Mouse (Mus musculus) limb, embryonic 12.5 days (tissue): Measurements from ENCODE around the gene Usp7. TPM values are rescaled to one million over a fixed set of nuclear protein-coding genes. Genes with fewer than 3 reads are reported as not detected.
"Not testable (repeated sequence)": the region's sequence is repeated elsewhere in the genome, so short reads cannot be mapped to it uniquely, and the experiment has no call there.

Experiments used
- ATAC-seq: fragments of 200-750 bp; cut with Nextera tagmentation; 2 replicates; pipeline ENCODE4 v1.8.0; 2017; ENCODE audit warnings: low read depth, moderate TSS enrichment; ENCODE audit not compliant: insufficient number of reproducible peaks, insufficient read depth, low FRiP score, low TSS enrichment
- H3K27ac ChIP-seq: fragments of 300-500 bp; sonication (generic); 2 replicates; pipeline ENCODE4 v1.5.1; 2016; ENCODE audit warnings: mild to moderate bottlenecking, moderate library complexity
- H3K27me3 ChIP-seq: fragments of 300-500 bp; sonication (generic); 2 replicates; pipeline ENCODE4 v1.6.1; 2016; ENCODE audit warnings: mild to moderate bottlenecking, moderate library complexity
- H3K36me3 ChIP-seq: fragments of 300-500 bp; sonication (generic); 2 replicates; pipeline ENCODE4 v1.6.1; 2016; ENCODE audit warnings: mild to moderate bottlenecking, moderate library complexity
- H3K4me1 ChIP-seq: fragments of 300-500 bp; sonication (generic); replicated peaks from 2 replicates; pipeline ENCODE4 v1.6.1; 2016
- H3K4me2 ChIP-seq: fragments of 300-500 bp; sonication (generic); 2 replicates; pipeline ENCODE4 v1.6.1; 2016; ENCODE audit warnings: mild to moderate bottlenecking, moderate library complexity
- H3K4me3 ChIP-seq: fragments of 300-500 bp; sonication (generic); replicated peaks from 2 replicates; pipeline ENCODE4 v1.5.1; 2016; ENCODE audit warnings: mild to moderate bottlenecking
- H3K9ac ChIP-seq: fragments of 300-500 bp; sonication (generic); replicated peaks from 2 replicates; pipeline ENCODE4 v1.6.1; 2016; ENCODE audit warnings: mild to moderate bottlenecking, moderate library complexity
- H3K9me3 ChIP-seq: fragments of 300-500 bp; sonication (generic); 2 replicates; pipeline ENCODE4 v1.6.1; 2016; ENCODE audit warnings: mild to moderate bottlenecking, moderate library complexity
- WGBS: fragments of 180-500 bp; shearing (Covaris S2); methylation state at CpG from one replicate; pipeline ENCODE4 v1.1.7; 2016; 5-methylcytosine and 5-hydroxymethylcytosine counted together
- polyA plus RNA-seq: library from polyadenylated mRNA; unstranded; fragments of >200 nt; fragmentation: Nextera tagmentation; extraction: Ambion mirVana; gene quantifications from 2 replicates; pipeline ENCODE4 v1.2.1, GENCODE M21; 2016

The Usp7 gene
- polyA plus RNA-seq, 1 experiment from 2014 or later: 38.4 TPM

DNA sequence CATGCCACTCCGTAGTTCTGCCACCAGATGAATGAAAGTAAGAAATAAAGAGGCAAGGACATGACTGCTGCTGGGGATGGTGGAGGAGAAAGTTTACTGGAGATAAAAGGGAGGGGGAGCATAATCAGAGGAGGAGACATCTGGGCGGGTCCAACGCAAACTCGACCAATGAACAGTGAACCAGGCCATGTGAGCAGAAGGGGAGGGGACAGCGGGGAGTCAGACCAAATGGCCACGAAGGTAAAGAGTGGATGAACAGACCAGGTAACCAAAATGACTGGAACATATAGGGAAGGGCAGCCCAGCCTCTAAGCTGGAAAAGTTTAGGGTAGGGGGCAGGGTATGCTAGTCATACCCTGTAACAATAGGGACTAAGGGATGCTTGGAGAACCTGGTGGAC is 10.9 kb downstream of the Usp7 start:
- Histone ChIP-seq H3K27me3 (no peaks in the 10 kb centered on the region), H3K4me3 (no peak overlapping the region), H3K4me2 (no peak overlapping the region), H3K9ac (no peak overlapping the region), H3K9me3 (no peaks in the 10 kb centered on the region), H3K36me3 (no peaks in the 10 kb centered on the region), H3K4me1 (no peaks in the 10 kb centered on the region), H3K27ac (no peak overlapping the region)
- WGBS: 72% methylated on average over 6 of the region's 6 CpGs
- ATAC-seq: no peak

DNA sequence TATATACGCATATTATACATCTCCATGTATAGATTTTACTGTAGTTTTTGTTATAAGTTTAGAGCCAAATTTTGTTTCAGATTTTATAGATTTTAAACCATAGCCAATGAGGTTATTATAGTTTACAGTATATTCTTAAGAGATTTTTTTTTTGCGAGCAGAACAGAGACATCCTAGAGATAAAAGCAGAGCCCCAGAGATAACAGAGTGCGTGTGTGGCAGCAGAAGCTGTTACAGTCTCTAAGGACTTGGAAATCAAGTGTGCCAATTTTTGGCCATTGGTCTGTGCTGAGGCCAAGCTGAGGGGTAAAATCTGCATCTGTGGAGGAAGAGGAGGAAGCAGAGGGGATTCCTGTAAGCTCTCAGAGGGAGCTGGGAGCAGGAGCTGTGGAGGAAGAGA is 11.9 kb downstream of the Usp7 start:
- Histone ChIP-seq H3K9ac (no peak overlapping the region), H3K27ac (no peak overlapping the region), H3K4me2 (no peak overlapping the region), H3K4me3 (no peak overlapping the region), H3K27me3 (no peaks in the 10 kb centered on the region), H3K36me3 (no peaks in the 10 kb centered on the region), H3K9me3 (no peaks in the 10 kb centered on the region), H3K4me1 (no peaks in the 10 kb centered on the region)
- ATAC-seq: no peak
- 83% methylated on average over 3 of the region's 3 CpGs for WGBS

DNA sequence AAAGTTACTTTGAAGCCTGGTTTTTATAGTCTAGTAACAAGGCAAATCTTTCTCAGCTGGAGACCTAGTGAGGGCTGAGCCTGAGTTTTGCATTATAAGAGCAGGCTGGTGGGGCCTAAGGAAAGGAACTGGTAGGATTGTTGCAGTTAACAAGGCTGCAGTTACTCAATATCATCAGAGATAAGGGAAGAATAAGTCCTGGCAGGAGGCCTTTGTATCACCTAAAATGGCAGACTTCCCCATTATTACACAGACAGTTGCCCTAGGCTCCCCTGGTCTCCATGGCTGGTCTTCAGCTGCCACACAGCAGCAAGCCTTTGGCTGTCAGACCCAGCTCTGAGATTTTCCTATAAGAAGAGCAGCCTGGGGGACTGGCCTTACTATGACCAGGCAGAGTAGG is 13.4 kb downstream of the Usp7 start:
- Histone ChIP-seq H3K9me3 (no peaks in the 10 kb centered on the region), H3K4me2 (no peak overlapping the region), H3K36me3 (no peaks in the 10 kb centered on the region), H3K9ac (no peak overlapping the region), H3K27ac (no peak overlapping the region), H3K4me3 (no peak overlapping the region), H3K27me3 (no peaks in the 10 kb centered on the region), H3K4me1 (no peaks in the 10 kb centered on the region)
- no peak for ATAC-seq

DNA sequence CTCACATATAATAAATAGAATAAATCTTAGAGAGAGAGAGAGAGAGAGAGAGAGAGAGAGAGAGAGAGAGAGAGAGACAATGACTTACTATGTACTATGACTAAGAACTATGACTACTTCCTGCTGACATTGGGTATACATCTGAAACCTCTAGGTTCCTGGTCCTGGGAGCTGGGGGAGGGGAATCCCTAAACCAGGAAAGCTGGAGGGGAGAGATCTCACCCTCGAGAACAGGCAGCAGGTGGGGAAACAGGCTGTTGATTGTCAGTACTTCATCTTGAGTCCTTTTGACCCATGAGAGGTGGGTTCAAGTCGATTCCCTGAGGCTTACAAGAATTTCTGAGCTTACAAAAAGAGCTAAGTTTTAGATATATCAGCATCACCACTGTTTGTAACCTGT is 14.9 kb downstream of the Usp7 start:
- Histone ChIP-seq H3K4me1 (no peaks in the 10 kb centered on the region), H3K4me2 (no peak overlapping the region), H3K4me3 (no peak overlapping the region), H3K27ac (no peak overlapping the region), H3K27me3 (no peaks in the 10 kb centered on the region), H3K9me3 (no peaks in the 10 kb centered on the region), H3K9ac (no peak overlapping the region), H3K36me3 (no peaks in the 10 kb centered on the region)
- ATAC-seq: no peak
- 60% methylated on average over 2 of the region's 2 CpGs for WGBS

DNA sequence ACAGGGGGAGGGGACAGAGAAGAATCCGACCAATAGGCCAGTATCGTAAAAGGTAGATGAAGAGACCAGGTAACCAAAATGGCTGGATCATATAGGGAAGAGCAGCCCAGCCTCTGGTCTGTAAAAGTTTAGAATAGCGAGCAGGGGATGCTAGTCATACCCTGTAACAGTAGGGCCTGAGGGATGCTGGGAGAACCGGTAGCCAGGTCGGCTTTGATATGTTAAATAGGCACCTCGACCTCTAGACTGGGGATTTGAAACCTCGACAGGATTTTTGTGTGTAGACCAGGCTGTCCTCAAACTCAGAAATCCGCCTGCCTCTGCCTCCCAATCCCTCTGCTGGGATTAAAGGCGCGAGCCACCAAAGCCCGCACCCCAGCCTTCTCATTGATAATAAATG is 15.5 kb downstream of the Usp7 start:
- Histone ChIP-seq H3K9me3 (no peaks in the 10 kb centered on the region), H3K27me3 (no peaks in the 10 kb centered on the region), H3K4me2 (no peak overlapping the region), H3K4me3 (no peak overlapping the region), H3K36me3 (no peaks in the 10 kb centered on the region), H3K9ac (no peak overlapping the region), H3K4me1 (no peaks in the 10 kb centered on the region), H3K27ac (no peak overlapping the region)
- WGBS: 86% methylated on average over 11 of the region's 11 CpGs
- ATAC-seq: no peak

DNA sequence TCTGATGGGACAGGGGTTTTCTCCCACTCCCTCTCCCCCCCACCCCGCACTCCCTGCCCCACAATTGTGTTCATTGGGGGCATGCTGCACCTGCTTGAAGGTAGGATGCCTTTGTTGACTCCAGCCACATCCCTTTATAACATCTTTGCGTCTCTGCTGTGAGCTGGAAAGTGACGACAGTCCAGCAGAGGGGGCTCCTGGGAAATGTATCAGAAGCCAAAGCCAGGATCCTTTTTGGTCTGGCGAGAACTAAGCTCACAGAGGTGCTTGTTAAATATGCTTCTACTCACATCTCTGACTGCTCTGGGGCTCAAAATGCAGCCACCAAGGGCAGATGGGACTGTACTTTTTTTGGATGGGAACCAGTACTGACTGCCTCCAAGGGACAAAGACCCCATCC is 21.0 kb downstream of the Usp7 start:
- H3K27me3 ChIP-seq: peaks cover 12% of the 10 kb centered on the region
- no peak overlapping the region for H3K4me2 ChIP-seq
- no peak for ATAC-seq
- no peaks in the 10 kb centered on the region for H3K36me3 ChIP-seq
- 32% methylated on average over 4 of the region's 4 CpGs for whole genome bisulfite sequencing
- H3K4me3 ChIP-seq: no peak overlapping the region
- H3K4me1 ChIP-seq: no peaks in the 10 kb centered on the region
- H3K9ac ChIP-seq: no peak overlapping the region
- H3K27ac ChIP-seq: no peak overlapping the region
- no peaks in the 10 kb centered on the region for H3K9me3 ChIP-seq

DNA sequence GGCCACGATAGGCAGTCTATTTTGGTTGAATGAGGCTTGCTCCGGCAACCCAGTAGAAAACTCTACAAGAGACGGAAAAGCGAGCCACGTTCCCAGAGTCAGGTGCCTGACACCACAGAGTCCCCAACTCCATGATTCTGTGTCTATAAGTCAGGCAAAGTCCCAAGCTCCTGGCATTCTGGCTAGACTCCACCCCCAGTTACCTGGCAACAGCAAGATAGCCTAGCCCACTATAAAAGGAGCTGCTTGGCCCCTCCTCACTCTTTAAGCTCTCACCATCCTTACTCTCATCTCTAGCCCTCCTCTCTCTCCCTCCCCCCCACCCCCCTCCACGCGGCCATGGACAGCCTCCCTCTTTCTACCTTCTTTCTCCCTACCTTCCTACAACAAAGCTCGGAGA is 21.8 kb downstream of the Usp7 start:
- not testable (repeated sequence) for H3K27ac ChIP-seq, H3K9ac ChIP-seq, H3K4me3 ChIP-seq, ATAC-seq, H3K4me2 ChIP-seq, H3K9me3 ChIP-seq, H3K4me1 ChIP-seq, H3K36me3 ChIP-seq
- peaks cover 12% of the 10 kb centered on the region for H3K27me3 ChIP-seq
- 60% methylated on average over 7 of the region's 8 CpGs for WGBS

DNA sequence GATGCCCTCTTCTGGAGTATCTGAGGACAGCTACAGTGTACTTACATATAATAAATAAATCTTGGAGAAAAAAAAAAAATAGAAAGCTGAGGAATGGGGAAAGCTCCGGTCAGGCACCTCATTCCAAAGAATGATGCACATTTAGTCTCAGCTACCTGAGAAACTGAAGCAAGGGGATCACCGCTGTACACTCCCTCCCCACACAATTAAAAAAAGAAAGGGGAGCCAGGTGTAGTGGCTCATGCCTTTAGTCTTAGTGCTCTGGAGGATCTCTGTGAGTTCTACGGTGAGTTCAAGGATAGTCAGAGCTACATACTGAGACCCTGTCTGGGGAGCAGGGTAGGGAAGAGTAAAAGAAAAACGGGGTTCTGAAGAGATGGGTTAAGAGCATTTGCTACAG is 22.6 kb downstream of the Usp7 start:
- ATAC-seq: no peak

DNA sequence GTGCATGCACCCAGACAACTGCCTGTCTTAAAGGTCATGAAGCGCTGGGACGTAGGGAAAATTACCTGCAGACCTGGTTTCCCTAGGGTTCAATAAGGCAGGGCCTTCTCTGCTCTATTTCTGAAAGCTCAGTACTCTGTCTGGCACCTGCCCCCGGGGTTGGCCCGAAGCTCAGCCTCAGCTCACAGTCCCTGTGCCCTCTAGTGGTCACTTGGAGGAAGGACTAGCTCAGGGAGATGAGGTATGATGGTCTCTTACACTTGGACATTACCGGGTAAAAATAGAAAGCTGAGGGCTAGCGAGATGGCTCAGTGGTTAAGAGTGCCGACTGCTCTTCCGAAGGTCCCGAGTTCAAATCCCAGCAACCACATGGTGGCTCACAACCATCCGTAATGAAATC is 23.0 kb downstream of the Usp7 start:
- no peak overlapping the region for H3K9ac ChIP-seq
- no peaks in the 10 kb centered on the region for H3K9me3 ChIP-seq
- 16% methylated on average over 10 of the region's 10 CpGs for WGBS
- 0 out of 2 replicates have a peak, but pooled peaks have one; percentile 47 for ATAC-seq
- H3K27me3 ChIP-seq: peaks cover 12% of the 10 kb centered on the region
- no peak overlapping the region for H3K27ac ChIP-seq
- no peak overlapping the region for H3K4me3 ChIP-seq
- no peaks in the 10 kb centered on the region for H3K36me3 ChIP-seq
- H3K4me2 ChIP-seq: no peak overlapping the region
- no peaks in the 10 kb centered on the region for H3K4me1 ChIP-seq

More for the DNA sequence above, 22.6 kb downstream of the Usp7 start:
- 60% methylated on average over 4 of the region's 4 CpGs for WGBS
- no peak overlapping the region for H3K9ac ChIP-seq
- H3K4me3 ChIP-seq: no peak overlapping the region
- H3K27me3 ChIP-seq: peaks cover 12% of the 10 kb centered on the region
- H3K9me3 ChIP-seq: no peaks in the 10 kb centered on the region
- H3K4me2 ChIP-seq: no peak overlapping the region
- no peak overlapping the region for H3K27ac ChIP-seq
- H3K36me3 ChIP-seq: no peaks in the 10 kb centered on the region
- H3K4me1 ChIP-seq: no peaks in the 10 kb centered on the region

DNA sequence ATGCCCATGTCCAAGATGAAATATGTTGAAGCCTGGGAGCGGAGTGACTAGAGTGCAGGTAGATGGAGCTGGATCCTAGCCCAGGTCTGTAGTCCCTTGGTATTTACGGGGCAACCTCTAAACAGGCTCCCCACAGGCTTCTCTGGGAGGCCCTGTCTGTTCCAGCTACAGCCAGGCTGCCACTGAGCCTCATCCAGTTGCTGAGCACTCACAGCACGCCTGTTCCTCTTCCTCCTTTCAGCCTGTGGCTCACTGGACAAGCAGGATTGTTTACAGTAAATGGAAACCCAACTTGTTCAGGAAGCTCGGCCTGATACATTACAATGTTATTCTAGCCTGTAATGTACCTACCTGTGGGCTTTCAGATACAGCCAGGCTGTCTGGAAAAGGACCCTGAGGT is 23.5 kb downstream of the Usp7 start:
- ATAC-seq: no peak
- no peak overlapping the region for H3K4me3 ChIP-seq
- no peak overlapping the region for H3K27ac ChIP-seq
- H3K9me3 ChIP-seq: no peaks in the 10 kb centered on the region
- no peaks in the 10 kb centered on the region for H3K36me3 ChIP-seq
- peaks cover 12% of the 10 kb centered on the region for H3K27me3 ChIP-seq
- no peaks in the 10 kb centered on the region for H3K4me1 ChIP-seq
- WGBS: 65% methylated on average over 4 of the region's 4 CpGs
- no peak overlapping the region for H3K9ac ChIP-seq
- H3K4me2 ChIP-seq: no peak overlapping the region

DNA sequence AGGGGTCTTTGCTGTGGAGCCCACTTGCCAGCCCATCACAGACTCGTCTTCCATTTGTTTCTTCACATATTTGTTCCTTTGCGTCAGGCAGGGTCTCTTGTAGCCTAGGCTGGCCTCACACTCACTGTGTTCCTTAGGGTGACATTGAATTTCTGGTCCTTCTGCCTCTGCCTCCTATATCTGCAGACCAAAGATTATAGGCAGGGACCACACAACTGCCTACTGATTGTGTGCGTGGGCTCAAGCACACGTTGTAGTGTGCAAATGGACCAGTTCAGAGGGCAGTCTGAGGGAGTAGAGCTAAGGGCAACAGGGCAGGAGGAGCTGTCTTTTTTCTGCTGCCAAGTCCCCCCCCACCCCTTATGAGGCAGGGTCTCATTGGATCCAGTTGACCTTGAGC is 24.0 kb downstream of the Usp7 start:
- Histone ChIP-seq H3K9ac (no peak overlapping the region), H3K9me3 (no peaks in the 10 kb centered on the region), H3K4me1 (no peaks in the 10 kb centered on the region), H3K4me2 (no peak overlapping the region), H3K36me3 (no peaks in the 10 kb centered on the region), H3K27me3 (peaks cover 12% of the 10 kb centered on the region), H3K27ac (no peak overlapping the region), H3K4me3 (no peak overlapping the region)
- WGBS: 80% methylated on average over 4 of the region's 4 CpGs
- ATAC-seq: no peak

DNA sequence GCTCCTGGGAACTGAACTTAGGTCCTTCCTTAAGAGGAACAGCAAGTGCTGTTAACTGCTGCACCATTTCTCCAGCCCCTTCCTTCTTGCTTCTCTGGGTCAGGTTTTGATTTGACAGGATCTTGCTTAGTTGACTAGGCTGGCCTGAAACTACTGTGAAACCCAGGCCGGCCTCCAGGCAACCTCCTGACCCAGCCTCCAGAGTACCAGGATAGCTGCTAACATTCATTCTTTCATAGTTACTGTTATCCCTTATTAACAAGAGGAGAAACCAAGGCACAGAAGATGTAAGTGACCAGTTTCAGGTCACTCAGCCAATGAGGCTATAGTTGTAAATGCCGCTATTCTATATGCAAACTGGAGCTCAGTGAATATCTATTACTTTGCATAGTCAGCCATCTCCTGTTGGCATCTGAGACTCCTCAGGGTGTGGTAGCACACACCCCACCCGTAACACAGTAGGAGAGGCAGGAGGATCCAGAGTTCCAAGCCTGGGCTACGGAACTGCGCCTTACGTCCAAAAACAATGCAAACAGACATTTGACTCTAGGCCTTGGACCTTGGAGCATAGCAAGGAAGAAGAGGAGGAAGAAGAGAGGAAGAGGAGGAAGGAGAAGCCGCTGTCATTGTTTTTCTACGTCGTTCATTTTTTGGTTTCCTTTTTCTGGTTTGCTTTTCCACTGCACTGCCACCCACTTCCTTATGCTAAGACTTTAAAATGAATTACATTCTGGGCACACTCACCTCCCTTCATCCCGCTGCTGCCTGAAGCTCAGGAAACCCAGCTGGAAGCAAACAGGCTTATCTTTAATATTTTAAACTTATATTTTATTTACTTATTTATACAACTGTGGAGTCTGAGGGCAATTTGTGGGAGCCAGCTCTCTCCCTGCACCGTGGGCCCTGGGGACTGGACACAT is 24.7 kb downstream of the Usp7 start:
- ATAC-seq: no peak
- no peak overlapping the region for H3K27ac ChIP-seq
- peaks cover 12% of the 10 kb centered on the region for H3K27me3 ChIP-seq
- no peak overlapping the region for H3K9ac ChIP-seq
- H3K4me2 ChIP-seq: no peak overlapping the region
- no peak overlapping the region for H3K4me3 ChIP-seq
- no peaks in the 10 kb centered on the region for H3K4me1 ChIP-seq
- no peaks in the 10 kb centered on the region for H3K9me3 ChIP-seq
- 86% methylated on average over 11 of the region's 11 CpGs for WGBS
- H3K36me3 ChIP-seq: no peaks in the 10 kb centered on the region
